Mouse (Mus musculus) 416B (cell line): Measurements from ENCODE around the gene Metrn.

Experiments used
- DNase-seq: peaks from one replicate; pipeline ENCODE4 v3.0.0; 2011; ENCODE audit warnings: low read depth

The Metrn gene

GRCm38 (mm10) chr17:25765886-25766285, 31.1 kb downstream of the Metrn start:
- no peak for DNase-seq

DNA sequence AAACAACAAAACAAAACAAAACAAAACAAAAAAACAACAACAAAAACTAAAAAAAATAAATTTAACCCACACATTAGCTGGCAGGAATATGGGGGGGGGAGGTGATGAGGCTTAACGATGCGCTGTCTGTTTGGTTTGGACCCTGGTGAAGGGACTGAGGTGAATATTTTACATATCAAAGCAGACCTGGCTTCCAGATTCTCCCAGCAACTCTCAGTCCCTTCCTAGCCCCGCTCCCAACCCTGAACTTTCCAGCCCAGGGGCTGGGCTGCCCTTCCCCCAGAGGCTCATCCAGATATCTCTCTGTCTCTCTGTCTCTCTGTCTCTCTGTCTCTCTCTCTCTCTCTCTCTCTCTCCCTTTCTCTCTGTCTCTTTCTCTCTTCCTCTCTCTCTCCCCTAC, 34.3 kb downstream of the Metrn start:
- no peak for DNase-seq

GRCm38 (mm10) chr17:25761561-25761970, 35.4 kb downstream of the Metrn start:
- no peak for DNase-seq

DNA sequence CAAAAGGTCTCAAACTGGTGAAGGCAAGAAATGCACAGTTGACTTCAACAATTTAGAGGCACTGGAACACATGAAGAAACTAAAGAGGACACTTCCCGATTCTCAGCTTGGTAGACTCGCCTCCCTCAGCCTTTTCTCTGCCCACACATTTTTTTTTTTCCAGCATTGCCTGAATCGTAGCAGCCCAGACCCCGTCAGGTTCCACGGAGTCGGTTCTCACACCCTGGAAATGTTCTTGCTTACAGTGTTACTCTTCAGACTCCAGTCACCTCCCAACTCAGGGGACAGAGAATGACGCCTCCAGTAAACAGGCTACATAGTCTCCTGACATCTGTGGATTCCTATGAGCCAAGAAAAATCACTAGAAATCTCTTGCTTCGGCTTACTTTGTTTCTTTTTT, 36.8 kb downstream of the Metrn start:
- no peak for DNase-seq

GRCm38 (mm10) chr17:25757691-25758090, 39.2 kb downstream of the Metrn start:
- DNase-seq: no peak

- no peak for DNase-seq
Measured at GRCm38 (mm10) chr17:25756378-25757242, 40.3 kb downstream of the Metrn start.

DNA sequence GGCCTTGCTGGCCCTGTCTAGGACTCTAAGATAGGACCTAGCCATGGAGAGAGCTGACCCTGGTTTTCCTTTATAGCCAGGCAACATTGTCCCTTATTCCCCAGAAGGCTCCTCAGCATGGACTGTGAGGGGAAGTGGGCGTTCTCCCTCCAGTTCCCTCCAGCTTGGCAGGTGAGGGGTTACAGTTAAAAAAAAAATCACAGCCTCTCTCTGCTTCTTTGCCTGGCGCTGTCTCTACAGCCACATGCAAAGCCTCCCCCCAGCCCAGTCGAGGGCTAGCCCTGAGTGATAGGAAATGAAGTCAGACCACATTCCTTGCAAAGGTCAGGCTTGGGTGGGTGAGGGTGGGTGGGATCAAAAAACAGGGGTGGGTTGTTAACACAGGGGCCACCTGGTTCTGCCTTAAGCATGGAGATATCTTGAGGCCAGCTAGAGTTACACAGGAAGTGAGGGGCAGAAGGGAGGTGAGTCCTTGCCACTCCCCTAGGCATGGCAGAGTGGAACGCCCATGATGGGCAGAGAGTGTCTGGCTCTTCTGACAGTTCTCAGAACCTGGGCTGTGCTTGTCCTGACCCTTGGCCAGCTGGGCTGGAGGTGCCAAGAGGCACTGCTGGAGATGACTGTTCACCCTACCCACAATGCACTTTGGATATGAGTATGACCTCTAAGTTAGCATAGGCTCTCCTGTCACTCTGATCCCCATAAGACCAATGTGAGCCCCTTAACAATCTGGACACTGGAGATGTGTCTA, 41.1 kb downstream of the Metrn start:
- DNase-seq: no peak

DNA sequence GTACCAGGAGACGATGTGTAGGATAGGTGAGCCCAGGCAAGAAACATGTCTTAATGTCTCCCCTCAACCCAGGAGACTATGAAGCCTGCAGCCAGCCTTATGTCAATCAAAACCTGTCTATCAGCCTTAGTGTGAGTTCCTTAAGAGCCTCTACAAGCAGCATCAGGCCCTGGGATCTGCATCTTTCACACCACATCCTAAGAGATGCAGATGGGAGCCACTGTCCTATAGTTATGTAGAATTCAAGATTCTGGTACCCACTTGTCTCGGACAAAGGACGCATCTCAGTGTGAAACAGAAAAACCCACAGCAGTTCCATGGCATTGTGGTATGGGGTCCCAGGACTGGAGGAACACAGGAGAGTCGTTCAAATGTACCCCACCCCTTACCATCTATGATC, 41.9 kb downstream of the Metrn start:
- DNase-seq: no peak

GRCm38 (mm10) chr17:25754241-25754640, 42.7 kb downstream of the Metrn start, which contains the start of gene Msln:
Gene Msln, minus strand, starts transcription at chr17:25754378.
- no peak for DNase-seq

GRCm38 (mm10) chr17:25751446-25751845, 45.5 kb downstream of the Metrn start:
- DNase-seq: peak; percentile 26

- no peak for DNase-seq
Measured at GRCm38 (mm10) chr17:25749314-25749713, 47.6 kb downstream of the Metrn start.

- DNase-seq: no peak
Measured at GRCm38 (mm10) chr17:25748238-25748637, 48.7 kb downstream of the Metrn start.

DNA sequence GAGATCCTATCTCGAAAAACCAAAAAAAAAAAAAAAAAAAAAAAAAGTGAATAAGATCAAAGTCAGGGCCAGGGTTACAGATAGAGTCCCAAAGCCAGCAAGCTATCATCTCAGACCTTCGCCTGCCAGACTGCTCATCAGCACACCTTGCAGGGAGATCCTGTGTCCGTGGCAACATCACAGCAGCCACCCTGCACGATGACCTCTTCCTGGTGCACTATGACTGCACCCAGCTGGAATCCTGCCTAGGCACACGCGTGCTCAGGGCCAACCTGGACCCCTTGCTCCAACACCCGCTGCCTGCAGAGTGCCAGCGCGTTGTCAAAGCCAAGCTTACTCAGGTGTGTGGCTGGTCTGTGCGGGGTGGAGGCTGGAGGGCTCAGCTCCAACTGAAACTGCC, 52.6 kb downstream of the Metrn start:
- no peak for DNase-seq

DNA sequence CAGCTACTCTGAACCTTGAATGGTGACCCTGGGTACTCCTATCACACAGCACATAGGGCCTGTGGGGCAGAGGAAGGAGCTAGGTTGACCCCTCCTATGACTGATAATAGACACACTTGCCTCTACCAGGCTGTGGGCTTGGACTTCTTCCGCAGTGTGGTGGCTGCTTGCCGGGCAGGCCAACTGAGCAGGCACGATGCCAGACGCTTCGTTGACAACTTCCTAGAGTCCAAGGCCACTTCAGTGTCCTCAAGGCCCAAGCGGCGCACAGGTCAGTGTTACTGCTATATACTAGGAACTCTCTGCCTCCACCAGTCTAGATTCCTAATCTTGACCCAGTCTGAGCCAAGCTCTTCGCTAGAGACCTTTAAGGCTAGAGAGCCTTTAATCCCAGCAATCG, 53.1 kb downstream of the Metrn start:
- peak; percentile 89 for DNase-seq
